Mouse (Mus musculus) bone marrow, adult 2 months (tissue): Measurements from ENCODE around the gene Ust.
"Not testable (repeated sequence)": the region's sequence is repeated elsewhere in the genome, so short reads cannot be mapped to it uniquely, and the experiment has no call there.

Experiments
- CTCF ChIP-seq: fragments of 200-500 bp; IDR thresholded peaks from 2 replicates; pipeline ENCODE4 v1.5.1; 2011; ENCODE audit warnings: low read length, control low read depth; ENCODE audit not compliant: control insufficient read depth, insufficient read depth
- POLR2A ChIP-seq: fragments of 200-500 bp; IDR thresholded peaks from 2 replicates; pipeline ENCODE4 v1.6.1; 2011; ENCODE audit warnings: low read depth, mild to moderate bottlenecking, control low read depth, low read length, borderline replicate concordance; ENCODE audit not compliant: control insufficient read depth

GRCm38 (mm10) chr10:8551601-8552000, 33.0 kb upstream of the Ust start:
- not testable (repeated sequence) for TF ChIP-seq POLR2A, CTCF
